Mouse (Mus musculus) left cerebral cortex, adult 8-10 months (tissue): Measurements from ENCODE around the gene Siah1b. TPM values are rescaled to one million over a fixed set of nuclear protein-coding genes. Genes with fewer than 3 reads are reported as not detected.

Experiments used
- DNase-seq, 2 experiments: peaks; one replicate each; pipeline ENCODE4 v3.0.0; 2022; ENCODE audit warnings: low spot score in 2 of 2
- total RNA-seq, 4 experiments: library from RNA; stranded (reverse); gene quantifications; 2 replicates each; pipeline ENCODE4 v1.2.4; 2022

The Siah1b gene
- total RNA-seq, 4 experiments from 2014 or later = 7.8 to 11.5 (median 10.0) TPM

DNA sequence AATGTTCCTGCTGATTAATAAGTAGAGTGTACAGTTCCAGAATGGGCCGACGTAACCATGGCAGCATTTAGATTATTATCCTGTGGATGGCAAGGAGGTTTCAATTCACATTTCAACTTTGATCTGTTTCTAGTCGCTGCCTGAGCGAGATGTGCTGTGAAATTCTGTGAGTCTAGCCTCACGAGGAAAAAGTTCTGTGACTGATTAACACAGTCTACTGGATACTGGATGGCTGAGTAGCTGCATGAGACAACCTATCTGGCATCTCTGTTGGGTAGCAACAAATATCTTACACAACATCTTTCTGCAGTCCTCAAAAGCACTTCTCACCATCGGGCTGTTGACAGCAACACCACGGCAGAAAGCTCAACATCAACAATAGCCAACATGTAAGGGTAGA lies 43.8 kb downstream of the Siah1b start:
- no peak for DNase-seq

DNA sequence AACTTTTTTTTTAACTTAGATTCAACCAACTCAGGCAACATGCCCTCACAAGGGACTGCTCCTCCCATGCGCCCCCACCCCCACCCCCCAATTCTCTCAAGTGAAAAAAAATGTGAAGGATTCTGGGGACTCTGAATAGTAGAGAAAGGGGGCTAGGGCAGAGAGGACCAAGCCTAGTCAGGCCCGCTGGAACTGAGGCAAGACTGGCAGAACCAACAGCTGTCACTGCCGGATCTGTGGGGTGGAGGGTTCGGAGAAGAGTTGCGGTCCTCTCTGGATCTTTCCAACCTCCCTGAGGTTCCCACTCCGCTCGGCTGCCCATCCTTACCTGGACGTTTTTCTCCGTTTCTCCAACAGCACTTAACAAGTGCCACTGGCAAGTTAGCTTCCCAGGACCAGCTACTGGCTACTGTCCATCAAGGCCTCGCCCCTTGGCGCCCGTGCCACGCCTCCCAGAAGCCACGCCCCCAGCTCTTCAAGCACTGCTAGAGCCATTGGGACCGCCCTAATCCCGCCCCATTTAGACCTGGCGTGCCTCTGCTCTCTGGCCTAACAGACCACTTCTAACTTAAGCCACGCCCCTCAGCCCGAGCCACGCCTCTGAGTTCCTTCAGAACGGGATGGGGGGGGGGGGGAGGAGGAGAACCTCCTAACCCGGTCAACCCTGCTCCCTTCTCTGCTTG lies 48.5 kb downstream of the Siah1b start, which contains the start of gene Car5b:
Gene Car5b, minus strand, starts transcription at position 391 of the 683 bp plus-strand sequence.
- DNase-seq = peak; percentile 19 to 73

Other genes with a start within 250 kb of the Siah1b start
- gene Ap1s2, start 167.5 kb downstream of the Siah1b start, total RNA-seq = 10 to 100 TPM; 39.1 to 45.2 (median 42.7) TPM
- 10 to 100 TPM; 30.5 to 54.2 (median 43.9) TPM for gene Zrsr2, start 117.8 kb downstream of the Siah1b start, total RNA-seq
- gene Car5b, start 48.5 kb downstream of the Siah1b start, total RNA-seq = 1 to 10 TPM; 2.6 to 3.7 (median 3.0) TPM
- under 1 TPM in 1 of 4 experiments, not detected in 3; 0.42 TPM for gene Cltrn, start 12.3 kb upstream of the Siah1b start, total RNA-seq
- gene Ace2, start 62.8 kb upstream of the Siah1b start, total RNA-seq = 1 to 10 TPM in 1 of 4 experiments, under 1 TPM in 3; 0.57 to 1.4 (median 0.77) TPM
- gene Bmx, start 181.7 kb upstream of the Siah1b start, total RNA-seq = 1 to 10 TPM; 1.1 to 1.6 (median 1.3) TPM
- 10 to 100 TPM in 3 of 4 experiments, 1 to 10 TPM in 1; 8.9 to 11.1 (median 10.4) TPM for gene Pir, start 192.9 kb upstream of the Siah1b start, total RNA-seq